Mouse (Mus musculus) natural killer cell, adult 2 months (primary cell): ENCODE data around the gene Dpy19l2.
"Not testable (repeated sequence)": the region's sequence is repeated elsewhere in the genome, so short reads cannot be mapped to it uniquely, and the experiment has no call there.

ENCODE experiments used
- DNase-seq, 2 experiments: peaks; one replicate each; pipeline ENCODE4 v3.0.0; 2022; ENCODE audit warnings: low spot score in 2 of 2

Gene Dpy19l2

GRCm38 (mm10) chr9:24695700-24696404, at the start of gene Dpy19l2:
TSS of gene Dpy19l2 (minus strand) at chr9:24696293.
- no peak for DNase-seq

- no peak for DNase-seq
These were observed 48.9 kb upstream of the Dpy19l2 start for GRCm38 (mm10) chr9:24744958-24745357.

GRCm38 (mm10) chr9:24701246-24701645, 5.2 kb upstream of the Dpy19l2 start:
- DNase-seq: no peak

- no peak for DNase-seq
These were observed 299 bp upstream of the Dpy19l2 start for GRCm38 (mm10) chr9:24696405-24696778.

- DNase-seq: not testable (repeated sequence)
These were observed 58.8 kb downstream of the Dpy19l2 start for GRCm38 (mm10) chr9:24637341-24637740.

GRCm38 (mm10) chr9:24624896-24625295, 71.2 kb downstream of the Dpy19l2 start, which contains the start of gene Cypt4:
TSS of gene Cypt4 (plus strand) at chr9:24625196.
- no peak for DNase-seq

GRCm38 (mm10) chr9:24538159-24538558, 157.9 kb downstream of the Dpy19l2 start:
- no peak for DNase-seq

- peak; percentile 39 to 46 for DNase-seq
These were observed 179.4 kb downstream of the Dpy19l2 start for GRCm38 (mm10) chr9:24516575-24517139.

GRCm38 (mm10) chr9:24514078-24514469, 182.0 kb downstream of the Dpy19l2 start:
- no peak for DNase-seq

- no peak for DNase-seq
These were observed 182.6 kb downstream of the Dpy19l2 start for GRCm38 (mm10) chr9:24513290-24514077.

GRCm38 (mm10) chr9:24512121-24512539, 184.0 kb downstream of the Dpy19l2 start:
- DNase-seq: no peak

- no peak for DNase-seq
These were observed 184.5 kb downstream of the Dpy19l2 start for GRCm38 (mm10) chr9:24511371-24512120.

GRCm38 (mm10) chr9:24508880-24509279, 187.2 kb downstream of the Dpy19l2 start:
- no peak for DNase-seq
